Mouse (Mus musculus) heart, adult 9 months (tissue): ENCODE measurements around the gene Polr2l.

Source experiments
- DNase-seq, 2 experiments: peaks; one replicate each; pipeline ENCODE4 v3.0.0; 2022; ENCODE audit warnings: low spot score in 2 of 2

Gene Polr2l

DNA sequence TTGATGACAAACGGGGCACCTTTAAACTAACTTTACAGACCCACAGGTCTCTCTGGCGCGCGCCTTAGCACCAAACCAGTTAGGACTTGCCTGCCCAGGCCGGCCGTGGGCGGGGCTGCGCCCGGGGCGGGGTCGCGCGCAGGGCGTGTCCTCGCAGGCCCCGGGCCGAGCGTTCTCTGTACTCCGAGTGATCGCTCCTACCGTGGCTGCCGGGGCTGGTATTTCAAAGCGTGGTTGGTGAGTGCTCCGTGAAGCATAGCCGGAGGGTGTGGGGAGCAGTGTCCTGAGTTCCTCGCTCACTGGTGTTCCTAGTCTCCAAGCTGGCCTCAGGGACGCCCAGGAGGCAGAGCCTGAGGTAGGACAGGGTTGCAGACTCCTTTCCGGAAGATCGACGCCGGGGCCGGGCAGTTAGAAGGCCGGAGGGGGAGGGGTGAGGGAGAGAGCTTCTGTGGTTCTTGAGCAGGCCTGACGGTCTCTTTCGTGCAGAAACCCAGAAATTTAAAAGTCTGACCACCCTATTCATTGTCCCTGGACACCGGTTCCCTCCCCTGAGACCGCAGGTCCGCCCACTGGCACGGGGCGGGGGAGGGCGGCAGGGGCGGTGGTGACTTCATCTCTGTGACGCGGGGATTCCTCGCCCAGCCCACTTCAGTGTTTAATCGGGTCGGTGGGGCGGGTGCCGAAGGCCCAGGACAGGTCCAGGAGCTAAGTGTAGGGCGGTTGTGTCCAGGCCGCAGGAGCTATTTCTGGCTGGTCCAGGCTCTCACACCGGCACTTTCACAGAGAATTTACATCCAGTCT lies 7.5 kb downstream of the Polr2l start, which contains the start of gene Cd151:
Cd151 (plus strand) TSS at position 163 of the 801 bp plus-strand sequence.
- DNase-seq = peak; percentile 89 to 92

DNA sequence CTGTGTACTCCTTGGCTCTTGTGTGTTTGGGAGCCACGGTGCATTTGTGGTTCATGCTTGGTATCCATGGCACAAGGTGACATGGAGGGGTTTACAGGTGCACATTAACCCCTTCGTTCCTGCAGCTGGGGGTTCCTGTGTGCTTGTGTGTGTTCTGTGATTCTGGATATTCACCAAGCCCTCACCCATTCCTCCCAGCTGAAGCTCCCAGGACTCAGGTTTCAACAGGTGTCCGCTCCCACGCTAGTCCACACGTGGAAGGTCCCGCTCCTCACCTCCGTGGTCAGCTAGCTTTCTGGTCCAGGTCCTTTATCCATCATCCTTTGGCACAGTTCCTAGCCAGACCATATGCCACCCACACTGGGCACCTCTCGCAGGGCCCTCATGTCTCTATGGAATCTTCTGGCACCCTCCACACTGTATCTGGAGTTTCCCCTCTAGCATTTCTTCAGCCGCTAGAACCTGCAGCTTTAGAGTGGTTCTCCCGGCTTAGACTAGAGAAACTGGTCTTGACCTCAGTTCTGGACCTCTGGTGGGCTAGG lies 8.3 kb downstream of the Polr2l start:
- DNase-seq = no peak

DNA sequence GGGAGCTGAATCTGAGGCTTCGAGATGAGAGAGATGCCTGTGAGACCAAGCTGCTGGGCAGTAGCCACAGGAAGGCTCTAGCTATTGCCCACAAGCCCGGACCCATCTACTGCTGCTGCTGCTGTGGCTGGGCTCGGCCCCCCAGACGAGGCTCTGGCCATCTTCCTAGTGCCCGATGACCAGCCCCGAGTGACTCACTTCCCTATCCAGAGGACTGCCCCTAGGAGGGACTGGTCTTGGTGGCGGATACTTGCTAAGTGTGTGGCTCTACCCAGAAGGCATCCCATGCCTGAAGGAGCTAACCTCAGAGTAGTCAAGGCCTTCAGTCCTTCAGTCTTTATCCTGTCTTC lies 8.9 kb downstream of the Polr2l start:
- peak; percentile 50 to 66 for DNase-seq

DNA sequence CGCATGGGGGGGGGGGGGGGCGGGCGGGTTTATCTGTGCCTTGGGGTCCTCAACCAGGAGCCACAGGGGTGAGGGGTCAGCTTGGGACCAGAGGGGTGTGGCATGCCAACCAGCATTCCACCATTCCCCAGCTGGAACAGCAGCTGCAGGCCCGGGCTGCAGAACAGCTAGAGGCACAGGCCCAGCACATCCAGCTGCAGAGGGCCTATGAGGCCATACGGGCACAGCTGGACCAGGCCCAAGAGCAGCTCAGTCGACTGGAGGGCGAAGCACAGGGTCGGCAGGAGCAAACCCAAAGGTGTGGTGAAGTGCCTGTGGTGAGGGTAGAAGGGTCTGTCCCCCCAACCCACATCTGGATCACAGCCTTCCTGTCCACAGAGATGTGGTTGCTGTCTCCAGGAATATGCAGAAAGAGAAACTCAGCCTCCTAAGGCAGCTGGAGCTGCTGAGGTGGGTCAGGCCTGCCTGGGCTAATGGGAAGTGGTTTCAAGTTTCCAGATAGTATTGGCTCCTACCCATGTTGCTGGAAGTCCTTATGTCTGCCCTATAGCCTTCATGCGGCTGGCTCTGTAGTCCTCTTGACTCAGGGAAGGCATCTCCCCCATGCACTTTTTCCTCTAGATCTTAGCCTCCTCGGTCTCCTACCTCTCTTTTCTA lies 9.4 kb downstream of the Polr2l start:
- peak; percentile 27 to 36 for DNase-seq

DNA sequence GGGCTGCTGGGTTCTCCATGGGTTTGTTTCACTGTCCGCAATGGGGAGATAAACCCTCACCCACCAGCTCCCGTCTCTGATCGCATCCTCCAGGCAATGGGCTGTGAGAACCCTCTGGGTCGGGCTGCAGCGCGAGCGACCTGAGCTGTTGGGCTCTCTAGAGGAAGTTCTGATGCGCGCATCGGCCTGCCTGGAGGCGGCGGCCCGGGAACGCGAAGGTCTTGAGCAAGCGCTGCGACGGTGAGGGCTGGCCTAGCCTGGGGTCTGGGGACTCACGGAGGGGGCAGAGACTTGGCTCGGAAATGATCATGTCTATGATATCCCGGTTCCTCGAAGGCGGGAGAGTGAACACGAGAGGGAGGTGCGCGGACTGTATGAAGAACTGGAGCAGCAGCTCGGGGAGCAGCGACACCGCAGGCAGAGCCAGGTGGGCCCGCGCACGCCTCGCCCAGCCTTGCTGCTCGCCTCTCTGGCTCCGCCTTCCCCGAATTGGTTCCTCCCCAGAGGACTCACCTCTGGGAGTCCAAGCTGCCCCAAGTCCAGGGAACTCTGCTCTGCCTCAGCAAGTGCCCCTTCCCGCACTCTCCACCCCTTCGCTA lies 10.2 kb downstream of the Polr2l start:
- DNase-seq = peak in 1 of 2 experiments; percentile 36

DNA sequence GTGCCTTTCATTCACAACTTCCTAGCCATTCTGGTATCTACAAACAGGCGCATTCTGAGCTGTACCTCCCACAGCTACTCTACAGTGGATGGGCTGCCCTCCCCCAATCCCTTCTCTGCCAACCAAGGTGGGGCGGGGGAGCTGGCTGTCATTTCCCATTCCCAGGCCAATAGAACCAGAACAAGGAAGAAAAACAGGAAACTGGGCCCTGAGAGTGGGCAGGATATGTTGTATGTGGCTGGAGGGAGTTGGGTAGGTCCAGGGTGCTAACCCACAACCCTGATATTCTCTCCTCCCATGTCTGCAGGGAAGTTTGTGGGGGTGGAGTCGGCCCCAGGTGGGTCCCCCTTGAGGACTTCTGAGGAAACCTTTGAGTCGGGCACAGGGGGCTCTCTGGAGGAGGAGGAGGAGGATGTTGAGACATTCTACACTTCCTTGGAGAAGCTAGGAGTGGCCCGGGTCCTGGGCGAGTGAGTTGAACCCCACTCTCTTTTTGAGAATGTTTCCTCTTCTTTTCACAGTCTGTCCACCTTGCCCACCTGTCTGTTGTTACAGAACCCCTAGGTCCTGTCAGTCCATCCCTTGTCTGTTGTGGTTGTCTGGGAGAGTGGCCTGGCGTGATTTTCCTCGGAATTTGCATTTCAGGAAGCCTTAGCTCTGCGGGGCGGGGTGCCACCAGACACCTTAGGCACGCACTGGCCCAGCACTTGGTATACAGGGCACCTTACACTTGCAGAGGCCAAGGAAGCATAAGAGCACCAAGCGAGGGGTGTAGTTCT lies 10.9 kb downstream of the Polr2l start:
- peak; percentile 86 to 92 for DNase-seq

DNA sequence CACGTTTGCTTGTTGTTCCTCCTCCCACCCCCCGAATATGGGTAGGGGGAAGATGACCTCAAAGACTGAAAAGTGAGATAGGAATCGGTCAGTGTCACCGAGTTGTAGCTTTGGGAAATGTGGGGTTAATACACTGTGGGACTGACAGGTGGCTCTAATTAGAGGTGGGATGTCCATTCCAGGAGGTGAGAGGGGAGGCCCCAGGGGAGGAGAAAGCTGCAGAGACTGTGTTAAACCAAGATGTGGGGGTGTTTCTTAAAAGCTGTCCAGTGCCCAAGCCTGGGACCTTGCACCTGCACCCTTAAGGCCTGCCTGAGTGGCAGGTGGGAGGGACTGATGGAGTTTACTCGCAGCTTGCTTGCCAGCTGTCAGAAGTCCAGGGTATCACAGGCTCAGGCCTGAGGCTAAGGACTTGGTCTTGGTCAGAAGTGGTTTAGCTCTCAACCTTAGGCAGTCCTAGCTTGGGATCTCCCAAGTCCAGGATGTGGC lies 12.6 kb downstream of the Polr2l start:
- peak; percentile 46 to 57 for DNase-seq

DNA sequence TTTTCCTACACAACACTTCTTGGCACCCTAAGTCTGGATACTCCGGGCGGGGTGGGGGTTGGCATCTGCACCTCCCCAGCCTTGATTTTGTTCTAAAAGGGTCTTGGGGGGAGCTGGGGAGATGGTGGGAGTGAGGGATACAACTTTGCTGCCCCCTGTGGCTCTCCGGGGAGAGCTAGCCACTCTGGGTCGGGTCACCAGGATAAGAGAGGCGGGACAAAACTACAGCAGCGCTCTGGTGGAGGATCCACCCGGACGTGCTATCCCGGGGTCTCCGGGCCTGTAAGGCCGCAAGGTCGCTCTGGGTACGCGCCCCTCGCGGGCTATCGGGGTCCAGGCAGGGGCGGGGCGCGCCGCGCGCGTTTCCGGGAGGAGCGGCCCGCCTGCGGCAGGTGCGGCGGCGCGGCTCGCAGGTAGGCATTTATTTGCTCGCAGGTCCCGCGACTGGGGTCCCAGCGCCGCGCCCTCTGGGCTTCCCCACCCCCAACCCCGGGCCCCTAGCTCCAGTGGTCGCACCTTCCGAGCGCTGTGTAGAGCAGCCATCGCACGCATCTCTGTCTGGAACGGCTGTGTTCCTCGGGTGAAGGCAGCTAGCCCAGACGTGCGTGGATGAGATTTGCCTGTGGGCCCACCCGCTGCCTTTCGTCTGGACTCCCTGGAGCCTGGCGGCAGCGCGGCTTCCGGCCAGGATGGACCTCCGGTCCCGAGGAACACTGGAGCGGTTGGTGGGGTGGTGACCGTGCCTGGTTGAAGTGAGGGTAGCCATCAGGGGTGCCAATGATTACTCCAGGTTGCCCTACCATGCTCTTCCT lies 13.2 kb downstream of the Polr2l start:
- peak; percentile 37 to 62 for DNase-seq

DNA sequence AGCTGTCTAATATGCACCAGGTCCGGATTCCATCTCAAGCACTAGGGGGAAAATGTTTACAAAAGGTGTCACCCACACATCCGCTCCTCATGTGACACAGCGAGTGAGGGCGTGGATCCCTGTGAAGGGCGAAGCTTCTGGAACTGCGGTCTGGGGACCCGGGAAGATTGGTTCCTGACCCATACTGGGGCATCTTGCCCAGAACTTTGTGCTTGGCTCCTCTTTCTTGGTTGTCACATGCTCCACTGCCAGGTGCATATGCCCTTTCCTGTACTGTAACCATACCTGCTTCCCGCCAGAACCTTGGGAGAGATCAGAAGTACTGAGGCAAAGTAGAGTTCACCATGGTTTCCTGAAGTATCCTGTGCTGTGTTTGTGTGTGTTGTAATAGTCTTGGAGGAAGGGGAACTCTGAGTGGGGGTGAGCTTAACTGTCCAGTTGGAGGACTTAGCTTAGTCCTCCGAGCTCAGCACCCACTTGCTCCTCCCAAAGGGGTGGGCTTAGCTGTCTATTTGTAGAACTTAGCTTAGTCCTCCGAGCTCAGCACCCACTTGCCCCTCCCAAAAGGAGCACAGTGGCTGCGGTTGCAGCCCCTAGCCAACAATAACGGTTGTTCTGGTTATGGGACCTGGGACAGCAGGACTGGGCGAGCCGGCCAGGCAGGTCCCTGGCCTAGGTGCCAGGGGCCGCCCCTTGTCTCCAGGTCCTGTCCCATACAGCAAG lies 14.4 kb downstream of the Polr2l start, which contains the start of gene Cracr2b:
Cracr2b (plus strand) TSS at position 704 of the 723 bp plus-strand sequence.
- DNase-seq = peak; percentile 56 to 66

DNA sequence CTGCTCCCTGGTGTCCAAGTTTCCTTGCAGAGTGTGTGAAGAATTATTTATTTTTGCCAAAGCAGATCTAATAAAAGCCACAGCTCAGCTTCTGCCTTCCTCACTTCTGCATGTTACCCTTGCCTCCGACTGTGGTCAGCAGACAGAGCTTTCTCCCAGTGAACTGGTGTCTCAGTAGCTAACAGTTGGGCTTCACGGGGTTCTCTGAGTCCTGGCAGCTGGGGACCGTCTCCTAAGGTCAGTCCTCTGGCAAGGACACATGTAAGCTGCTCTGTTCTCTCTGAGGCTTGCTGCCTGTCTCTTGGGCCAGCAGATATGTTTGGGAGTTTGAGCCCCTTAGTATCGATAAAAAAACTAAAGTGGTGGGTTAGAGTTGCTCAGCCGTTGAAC lies 14.9 kb downstream of the Polr2l start:
- peak; percentile 29 to 50 for DNase-seq

DNA sequence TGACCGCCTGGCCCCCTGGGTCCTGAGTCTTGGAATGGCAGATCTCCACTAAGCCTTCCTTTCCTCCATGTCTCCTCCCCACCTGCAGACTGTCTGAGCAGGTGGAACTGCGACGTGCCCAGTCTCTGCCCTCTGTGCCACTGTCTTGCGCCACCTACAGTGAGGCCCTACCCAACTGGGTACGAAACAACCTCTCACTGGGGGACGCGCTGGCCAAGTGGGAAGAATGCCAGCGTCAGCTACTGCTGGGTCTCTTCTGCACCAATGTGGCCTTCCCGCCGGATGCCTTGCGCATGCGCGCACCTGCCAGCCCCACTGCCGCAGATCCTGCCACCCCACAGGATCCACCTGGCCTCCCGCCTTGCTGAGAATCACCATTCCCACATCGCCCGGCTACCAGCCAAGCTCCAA lies 15.6 kb downstream of the Polr2l start:
- no peak for DNase-seq

DNA sequence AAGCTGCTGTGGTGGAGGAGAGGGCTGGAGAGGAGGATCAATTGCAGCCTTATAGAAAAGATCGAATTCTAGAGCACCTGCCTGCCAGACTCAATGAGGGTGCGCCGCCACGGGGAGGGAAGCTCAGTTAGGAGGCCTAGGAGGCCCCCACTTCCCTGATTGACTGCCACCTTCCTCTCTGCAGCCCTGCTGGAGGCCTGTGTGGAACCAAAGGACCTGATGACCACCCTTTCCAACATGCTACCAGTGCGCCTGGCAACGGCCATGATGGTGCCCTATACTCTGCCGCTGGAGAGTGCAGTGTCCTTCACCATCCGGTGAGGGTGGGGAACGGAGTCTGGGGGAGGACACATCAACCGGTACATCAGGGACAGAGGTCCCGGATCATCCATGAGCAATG lies 16.3 kb downstream of the Polr2l start:
- no peak for DNase-seq

DNA sequence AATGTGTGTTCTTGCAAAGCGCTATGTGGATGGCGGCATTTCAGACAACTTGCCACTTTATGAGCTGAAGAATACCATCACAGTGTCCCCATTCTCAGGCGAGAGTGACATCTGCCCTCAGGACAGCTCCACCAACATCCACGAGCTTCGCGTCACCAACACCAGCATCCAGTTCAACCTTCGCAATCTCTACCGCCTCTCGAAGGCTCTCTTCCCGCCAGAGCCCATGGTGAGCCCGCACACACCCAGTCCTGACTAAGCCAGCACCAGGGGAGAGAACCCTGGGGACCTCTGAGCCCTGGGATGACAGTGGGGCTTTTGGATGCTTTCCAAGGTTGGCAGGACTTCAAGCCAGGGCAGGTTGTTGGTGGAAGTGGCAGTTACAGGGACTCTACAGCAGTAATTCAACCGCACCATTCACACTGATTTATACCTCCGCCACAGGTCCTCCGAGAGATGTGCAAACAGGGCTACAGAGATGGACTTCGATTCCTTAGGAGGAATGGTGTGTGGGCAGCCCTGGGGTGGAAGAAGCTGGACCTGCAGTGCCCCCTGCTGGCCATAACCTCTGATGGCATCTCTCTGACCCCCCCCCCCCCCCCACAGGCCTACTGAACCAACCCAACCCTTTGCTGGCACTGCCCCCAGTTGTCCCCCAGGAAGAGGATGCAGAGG lies 16.8 kb downstream of the Polr2l start:
- peak in 1 of 2 experiments; percentile 44 for DNase-seq

DNA sequence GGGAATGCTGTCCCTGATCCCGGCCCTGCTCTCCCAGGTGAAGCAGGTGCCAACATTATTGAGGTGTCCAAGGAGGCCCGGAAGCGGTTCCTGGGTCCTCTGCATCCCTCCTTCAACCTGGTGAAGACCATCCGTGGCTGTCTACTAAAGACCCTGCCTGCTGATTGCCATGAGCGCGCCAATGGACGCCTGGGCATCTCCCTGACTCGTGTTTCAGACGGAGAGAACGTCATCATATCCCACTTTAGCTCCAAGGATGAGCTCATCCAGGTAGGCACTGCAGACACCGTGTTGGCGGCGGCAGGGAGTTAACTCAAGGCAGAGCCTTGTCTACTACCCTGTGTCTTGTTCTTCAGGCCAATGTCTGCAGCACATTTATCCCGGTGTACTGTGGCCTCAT lies 17.7 kb downstream of the Polr2l start:
- DNase-seq = no peak

DNA sequence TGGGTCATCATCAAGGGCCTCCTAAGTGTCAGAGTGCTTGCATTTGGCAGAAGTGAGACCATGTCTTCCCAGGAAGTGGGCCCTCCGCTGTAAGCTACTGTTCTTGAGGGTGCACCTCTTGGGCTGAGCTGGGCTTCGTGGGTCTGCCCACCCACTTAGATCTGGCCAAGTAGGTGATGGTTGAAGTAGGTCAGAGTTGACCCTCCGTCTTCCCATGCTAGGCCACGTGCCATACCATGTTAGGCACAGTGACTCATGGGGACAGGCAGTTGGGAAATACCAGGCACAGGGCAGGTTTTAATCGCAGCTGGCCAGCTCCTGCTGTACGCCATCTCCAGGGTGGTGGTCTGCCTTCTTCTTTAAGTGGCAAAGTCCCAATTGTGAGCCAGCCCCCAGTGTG lies 18.2 kb downstream of the Polr2l start:
- peak; percentile 54 to 65 for DNase-seq

DNA sequence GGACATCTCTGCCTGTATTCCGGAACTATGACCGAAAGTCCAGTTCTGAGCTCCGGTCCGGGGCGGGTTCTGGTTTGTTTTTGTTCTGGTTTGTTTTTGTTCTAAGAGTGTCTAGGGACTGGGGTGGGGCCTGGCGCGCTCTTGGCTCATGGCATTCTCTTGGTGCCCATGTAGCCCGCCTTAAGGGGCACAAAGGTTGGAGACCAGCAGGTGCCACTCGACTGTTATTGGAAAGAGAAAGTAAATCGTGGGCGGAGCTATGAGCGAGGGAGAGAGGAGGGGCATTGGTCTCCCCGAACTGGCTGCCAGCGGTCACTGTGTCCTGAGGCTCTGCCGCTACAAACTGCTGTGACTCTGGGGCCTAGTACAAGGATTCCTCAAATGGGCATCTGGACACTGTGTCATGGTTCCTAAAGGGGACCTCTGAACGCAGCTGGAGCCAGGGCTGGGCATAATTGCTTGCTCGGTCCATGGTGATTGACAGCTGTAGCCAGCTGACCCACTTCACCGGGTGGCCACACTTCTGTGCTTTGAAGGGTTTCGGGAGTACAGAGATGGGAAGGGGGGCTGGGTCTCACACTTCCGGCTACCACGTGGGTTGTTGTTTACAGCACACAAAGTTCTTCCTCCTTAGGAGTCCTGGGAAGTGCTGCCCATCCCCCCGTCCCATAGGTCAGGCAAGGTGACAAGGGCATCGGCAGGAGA lies 19.2 kb downstream of the Polr2l start:
- DNase-seq = peak; percentile 87 to 90

DNA sequence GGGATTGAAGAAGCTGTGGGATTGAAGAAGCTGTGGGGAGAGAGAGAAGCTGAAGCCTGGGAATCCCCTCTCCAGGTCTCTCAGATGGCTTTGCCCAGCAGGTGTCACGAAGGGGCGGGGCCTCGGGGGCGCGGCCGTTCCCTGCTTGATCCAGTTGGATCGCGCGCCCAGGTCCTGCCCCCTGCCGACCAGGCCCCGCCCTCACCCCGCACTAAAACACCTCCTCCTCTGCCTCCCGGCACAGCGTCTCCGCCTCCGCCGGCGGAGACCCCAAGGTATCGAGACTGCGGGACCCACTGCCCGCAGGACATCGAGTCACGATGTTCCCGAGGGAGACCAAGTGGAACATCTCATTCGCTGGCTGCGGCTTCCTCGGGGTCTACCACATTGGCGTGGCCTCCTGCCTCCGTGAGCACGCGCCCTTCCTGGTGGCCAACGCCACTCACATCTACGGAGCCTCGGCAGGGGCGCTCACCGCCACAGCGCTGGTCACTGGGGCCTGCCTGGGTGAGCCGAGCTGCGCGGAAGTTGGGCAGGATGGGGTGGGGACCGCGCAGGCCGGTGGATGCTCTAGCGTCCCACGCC lies 19.9 kb downstream of the Polr2l start, which contains the start of gene Pnpla2:
Pnpla2 (plus strand) TSS at position 232 of the 585 bp plus-strand sequence.
- peak; percentile 94 for DNase-seq

DNA sequence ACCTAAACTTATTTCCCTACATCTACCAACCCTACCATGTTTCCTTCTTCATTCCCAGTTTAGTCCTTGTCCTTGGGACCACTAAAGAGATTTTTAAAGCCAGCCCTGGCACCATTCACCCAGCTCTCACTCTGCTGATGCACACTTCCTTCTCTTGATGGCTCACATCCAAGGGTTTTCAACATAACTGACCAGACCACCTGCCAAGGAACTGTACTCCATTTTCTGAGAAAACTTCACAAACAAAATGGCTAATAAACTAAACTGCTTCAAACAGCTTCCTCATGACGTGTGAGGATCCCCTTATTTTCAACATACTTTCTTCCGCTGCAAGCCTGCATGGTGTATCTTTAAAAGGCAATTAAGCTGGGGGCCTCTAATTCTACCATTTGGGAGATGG lies 21.3 kb downstream of the Polr2l start:
- DNase-seq = no peak
